Mouse (Mus musculus): Measurements from ENCODE around the gene Ocel1. TPM values are rescaled to one million over a fixed set of nuclear protein-coding genes. Genes with fewer than 3 reads are reported as not detected.

Gene Ocel1
- polyA plus RNA-seq, 1 experiment from 2014 or later, result 6.5 TPM

DNA sequence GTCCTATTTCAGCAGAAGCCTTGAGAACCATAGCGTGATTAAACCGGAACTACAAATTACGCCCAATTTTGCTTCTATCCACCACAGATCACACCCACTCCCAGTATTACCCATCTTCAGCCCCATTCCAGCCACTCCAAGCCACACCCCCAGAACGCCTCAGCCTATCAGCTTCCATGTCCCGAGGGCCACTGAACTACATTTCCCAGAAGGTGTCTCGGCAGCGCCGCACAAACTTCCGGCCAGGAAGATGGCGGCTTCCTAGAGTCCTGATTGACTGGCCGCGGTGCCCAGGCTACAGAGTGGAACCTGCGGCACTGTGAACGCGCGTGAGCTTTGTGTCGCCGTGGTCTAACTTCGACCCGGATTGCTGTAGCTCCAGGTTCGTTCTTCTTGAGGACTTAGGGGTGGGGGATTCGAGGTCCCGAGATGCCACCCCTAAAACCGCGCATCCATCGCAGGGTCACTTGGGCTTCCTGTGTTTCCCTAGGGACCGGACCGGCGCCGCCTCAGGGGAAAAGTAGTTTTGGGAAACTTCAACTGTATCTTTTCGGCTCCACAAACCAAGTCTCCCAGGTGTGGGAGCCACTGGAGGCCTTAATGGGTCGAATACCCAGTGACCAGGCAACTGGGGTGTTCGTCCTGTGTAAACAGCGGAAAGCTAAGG, 25.7 kb downstream of the Ocel1 start, which contains the start of gene Babam1:
Gene Babam1 (plus strand): TSS at position 223 of the 667 bp plus-strand sequence.
- H3K27me3 ChIP-seq (replicated peaks), result no peaks in the 10 kb centered on the region
- peak; percentile 98 for ATAC-seq (replicated peaks)
- peak within 1 kb of the TSS; percentile 89 for H3K4me2 ChIP-seq
- H3K9me3 ChIP-seq, result no peaks in the 10 kb centered on the region
- H3K9ac ChIP-seq, result peak within 1 kb of the TSS; percentile 55
- under 1% methylated on average over 34 of the region's 34 CpGs for WGBS
- H3K4me1 ChIP-seq, result peaks cover 13% of the 10 kb centered on the region
- H3K36me3 ChIP-seq (replicated peaks), result peaks cover 11% of the 10 kb centered on the region; the same call in 1 of the 2 replicates
- H3K4me3 ChIP-seq, result peak within 1 kb of the TSS; percentile 75
- H3K27ac ChIP-seq, result peak within 1 kb of the TSS; percentile 73

DNA sequence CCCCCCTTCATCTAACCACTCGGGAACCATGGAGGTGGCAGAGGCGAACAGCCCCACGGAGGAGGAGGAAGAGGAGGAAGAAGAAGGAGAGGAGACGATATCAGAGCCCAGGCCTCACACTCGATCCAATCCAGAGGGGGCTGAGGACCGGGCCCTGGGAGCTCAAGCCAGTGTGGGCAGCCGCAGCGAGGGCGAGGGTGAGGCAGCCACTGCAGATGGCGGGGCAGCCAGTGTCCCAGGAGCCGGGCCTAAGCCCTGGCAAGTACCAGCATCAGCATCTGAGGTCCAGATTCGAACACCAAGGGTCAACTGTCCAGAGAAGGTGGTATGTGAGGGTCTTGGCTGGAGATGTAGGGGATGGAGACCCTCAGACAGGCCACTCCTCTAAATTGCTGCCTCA, 26.6 kb downstream of the Ocel1 start:
- WGBS, result 87% methylated on average over 12 of the region's 12 CpGs
- Histone ChIP-seq H3K4me2 (peak overlapping the region; percentile 89), H3K4me3 (peak overlapping the region; percentile 75), H3K27ac (no peak overlapping the region), H3K9me3 (no peaks in the 10 kb centered on the region), H3K4me1 (peaks cover 13% of the 10 kb centered on the region), H3K36me3 (replicated peaks) (peaks cover 11% of the 10 kb centered on the region; the same call in 1 of the 2 replicates), H3K27me3 (replicated peaks) (no peaks in the 10 kb centered on the region), H3K9ac (no peak overlapping the region)
- no peak for ATAC-seq (replicated peaks)

DNA sequence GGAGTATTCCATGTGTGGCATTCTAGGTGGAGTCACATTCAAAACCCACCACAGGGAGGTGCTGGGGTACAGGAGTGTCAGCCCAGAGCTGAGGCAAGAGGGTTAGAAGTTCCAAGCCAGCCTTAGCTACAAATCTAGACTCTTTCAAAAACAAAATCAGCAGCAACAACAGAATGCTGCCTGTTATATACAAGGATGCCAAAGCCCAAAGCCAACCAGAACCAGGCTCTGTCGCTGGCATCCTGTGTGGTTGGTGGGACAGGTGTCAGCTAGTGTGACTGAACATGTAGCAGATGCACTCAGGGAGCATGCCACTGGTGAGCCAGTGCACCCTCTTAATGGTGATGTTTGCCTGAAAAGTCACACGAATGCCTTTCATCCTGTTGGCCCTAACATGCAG, 29.7 kb downstream of the Ocel1 start:
- no peak overlapping the region for H3K4me3 ChIP-seq
- ATAC-seq (replicated peaks), result no peak
- H3K36me3 ChIP-seq (replicated peaks), result peaks cover 11% of the 10 kb centered on the region; the same call in 1 of the 2 replicates
- H3K4me2 ChIP-seq, result no peak overlapping the region
- H3K9me3 ChIP-seq, result no peaks in the 10 kb centered on the region
- no peak overlapping the region for H3K9ac ChIP-seq
- no peaks in the 10 kb centered on the region for H3K27me3 ChIP-seq (replicated peaks)
- WGBS, result 94% methylated on average over 2 of the region's 2 CpGs
- H3K27ac ChIP-seq, result no peak overlapping the region
- peaks cover 19% of the 10 kb centered on the region for H3K4me1 ChIP-seq

DNA sequence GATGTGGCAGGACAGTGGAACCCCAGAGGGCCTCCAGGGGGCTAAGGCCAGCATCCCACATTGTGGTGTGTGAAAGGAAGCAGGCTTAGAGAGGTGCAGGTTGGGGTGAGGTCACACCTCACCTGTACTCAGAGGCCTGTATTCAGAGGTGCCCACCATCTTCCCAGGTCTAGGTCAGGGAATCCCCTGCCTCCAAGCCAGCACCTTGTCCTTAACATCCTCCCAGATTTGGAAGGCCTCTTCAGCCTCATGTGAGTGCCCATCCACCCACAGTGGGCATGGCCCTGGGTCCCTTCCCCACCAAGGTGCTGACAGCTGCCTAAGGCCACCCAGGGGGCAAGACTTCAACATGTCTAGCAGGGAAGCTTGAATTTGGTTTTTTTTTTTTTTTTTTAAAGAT, 30.4 kb downstream of the Ocel1 start:
- Histone ChIP-seq H3K36me3 (replicated peaks) (peaks cover 11% of the 10 kb centered on the region; the same call in 1 of the 2 replicates), H3K27me3 (replicated peaks) (no peaks in the 10 kb centered on the region), H3K4me2 (no peak overlapping the region), H3K4me3 (no peak overlapping the region), H3K27ac (no peak overlapping the region), H3K9me3 (no peaks in the 10 kb centered on the region), H3K4me1 (peaks cover 21% of the 10 kb centered on the region), H3K9ac (no peak overlapping the region)
- no peak for ATAC-seq (replicated peaks)

DNA sequence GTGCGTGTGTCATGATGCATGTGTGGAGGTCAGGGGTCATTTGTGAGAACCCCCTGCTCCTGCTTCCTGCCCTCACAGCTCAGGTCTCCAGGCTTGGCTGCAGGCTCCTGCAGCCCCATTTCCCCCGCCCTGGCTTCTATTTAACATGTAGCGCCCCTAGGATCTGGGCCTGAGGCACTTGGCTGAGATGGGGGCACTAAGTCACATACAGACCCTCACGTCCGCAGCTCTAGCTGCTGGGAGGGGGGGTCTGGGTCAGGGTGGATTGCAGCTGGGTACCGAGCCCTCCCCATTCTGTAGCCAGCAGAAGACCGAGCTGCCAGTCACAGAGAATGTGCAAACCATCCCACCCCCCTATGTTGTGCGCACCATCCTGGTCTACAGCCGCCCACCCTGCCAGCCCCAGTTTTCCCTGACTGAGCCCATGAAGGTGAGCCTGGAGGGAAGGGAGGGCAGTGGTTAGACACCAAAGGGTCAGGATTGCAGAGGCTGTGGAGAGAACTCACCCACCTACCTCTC, 31.4 kb downstream of the Ocel1 start:
- Histone ChIP-seq H3K9me3 (no peaks in the 10 kb centered on the region), H3K4me2 (no peak overlapping the region), H3K4me3 (no peak overlapping the region), H3K4me1 (peaks cover 22% of the 10 kb centered on the region), H3K27ac (no peak overlapping the region), H3K36me3 (replicated peaks) (peaks cover 11% of the 10 kb centered on the region; the same call in 1 of the 2 replicates), H3K27me3 (replicated peaks) (no peaks in the 10 kb centered on the region), H3K9ac (no peak overlapping the region)
- 83% methylated on average over 9 of the region's 9 CpGs for WGBS
- ATAC-seq (replicated peaks), result no peak

DNA sequence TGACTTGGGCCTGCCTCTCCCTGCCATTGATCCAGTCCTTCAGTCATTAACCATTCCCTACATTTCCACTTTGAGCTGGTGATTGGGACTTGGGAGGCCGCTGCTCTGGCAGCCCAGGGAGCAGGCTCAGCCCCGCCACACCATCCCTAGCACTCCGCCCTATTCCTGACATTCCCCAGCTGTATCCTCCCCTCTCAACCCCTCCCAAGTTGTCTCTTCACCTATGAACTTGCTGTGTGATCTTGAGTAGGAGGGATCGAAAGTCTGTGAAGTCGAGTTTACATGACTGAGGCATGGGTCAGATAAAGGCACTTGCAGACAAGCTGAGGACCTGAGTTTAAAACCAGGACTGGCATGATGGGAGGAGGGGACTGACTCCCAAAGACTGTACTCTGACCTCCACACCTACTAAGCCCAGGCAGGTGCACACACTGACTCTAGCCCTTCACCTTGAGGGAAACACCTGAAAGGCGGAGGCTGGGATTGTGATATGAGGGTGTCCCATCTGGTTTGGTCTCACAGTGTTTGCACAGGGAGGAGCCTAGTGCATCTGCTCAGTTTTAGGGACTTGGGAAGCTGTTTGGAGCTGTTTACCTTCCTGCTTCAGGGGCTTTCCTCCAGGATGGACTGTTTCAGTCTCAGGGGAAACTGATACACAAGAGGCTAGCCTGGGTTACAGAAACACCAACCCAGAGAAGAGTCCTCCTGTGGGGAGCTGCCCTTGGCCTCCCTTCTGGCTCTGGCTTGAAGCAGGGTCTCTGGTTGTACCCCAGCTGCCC, 32.2 kb downstream of the Ocel1 start:
- Histone ChIP-seq H3K4me1 (peaks cover 18% of the 10 kb centered on the region), H3K4me2 (no peak overlapping the region), H3K27me3 (replicated peaks) (no peaks in the 10 kb centered on the region), H3K27ac (no peak overlapping the region), H3K9me3 (no peaks in the 10 kb centered on the region), H3K36me3 (replicated peaks) (peaks cover 10% of the 10 kb centered on the region; the same call in 1 of the 2 replicates), H3K4me3 (no peak overlapping the region), H3K9ac (no peak overlapping the region)
- ATAC-seq (replicated peaks), result no peak
- WGBS, result 90% methylated on average over 6 of the region's 6 CpGs

DNA sequence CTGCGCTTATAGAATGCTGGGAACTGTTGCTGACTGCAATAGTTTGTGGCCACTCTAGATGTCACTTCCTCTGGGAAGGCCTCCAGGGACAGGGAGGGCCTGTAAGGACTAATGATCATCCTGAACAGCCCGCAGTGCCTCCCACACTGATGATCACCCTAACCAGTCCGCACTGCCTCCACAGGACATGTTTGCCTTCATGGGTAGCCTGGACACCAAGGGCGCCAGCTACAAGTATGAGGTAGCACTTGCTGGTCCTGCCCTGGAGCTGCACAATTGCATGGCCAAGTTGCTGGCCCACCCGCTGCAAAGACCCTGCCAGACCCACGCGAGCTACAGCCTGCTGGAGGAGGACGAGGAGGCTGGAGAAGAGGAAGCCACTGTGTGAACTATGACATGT, 32.9 kb downstream of the Ocel1 start:
- no peak for ATAC-seq (replicated peaks)
- no peak overlapping the region for H3K9ac ChIP-seq
- WGBS, result 91% methylated on average over 8 of the region's 8 CpGs

DNA sequence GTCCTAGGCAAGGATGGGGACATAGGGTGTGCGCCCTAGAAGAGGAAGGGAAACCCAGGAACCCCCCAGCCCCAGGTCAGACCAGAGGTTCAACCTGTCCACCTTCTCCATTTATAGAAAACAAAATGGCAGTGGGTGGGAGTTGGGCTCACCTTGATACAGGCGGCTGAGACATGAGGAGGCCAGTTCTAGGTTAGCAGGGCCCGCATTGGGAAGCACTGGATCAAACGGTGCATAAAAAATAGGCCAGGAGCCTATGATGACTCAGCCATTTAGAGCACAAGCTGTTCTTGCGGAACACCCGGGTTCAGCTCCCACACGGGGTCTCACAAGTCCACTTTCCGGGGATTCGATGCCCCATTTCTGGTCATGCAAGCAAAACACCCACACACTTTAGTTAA, 33.9 kb downstream of the Ocel1 start:
- H3K36me3 ChIP-seq (replicated peaks), result no peaks in the 10 kb centered on the region
- ATAC-seq (replicated peaks), result no peak
- no peak overlapping the region for H3K4me2 ChIP-seq
- H3K4me3 ChIP-seq, result no peak overlapping the region
- 87% methylated on average over 9 of the region's 9 CpGs for WGBS
- peaks cover 18% of the 10 kb centered on the region for H3K4me1 ChIP-seq
- H3K27ac ChIP-seq, result no peak overlapping the region
- H3K27me3 ChIP-seq (replicated peaks), result no peaks in the 10 kb centered on the region
- no peak overlapping the region for H3K9ac ChIP-seq
- no peaks in the 10 kb centered on the region for H3K9me3 ChIP-seq

More for the DNA sequence above, 32.9 kb downstream of the Ocel1 start:
- Histone ChIP-seq H3K4me3 (no peak overlapping the region), H3K4me2 (no peak overlapping the region), H3K4me1 (peaks cover 18% of the 10 kb centered on the region), H3K9me3 (no peaks in the 10 kb centered on the region), H3K36me3 (replicated peaks) (peaks cover 5% of the 10 kb centered on the region; the same call in 1 of the 2 replicates), H3K27me3 (replicated peaks) (no peaks in the 10 kb centered on the region), H3K27ac (no peak overlapping the region)

DNA sequence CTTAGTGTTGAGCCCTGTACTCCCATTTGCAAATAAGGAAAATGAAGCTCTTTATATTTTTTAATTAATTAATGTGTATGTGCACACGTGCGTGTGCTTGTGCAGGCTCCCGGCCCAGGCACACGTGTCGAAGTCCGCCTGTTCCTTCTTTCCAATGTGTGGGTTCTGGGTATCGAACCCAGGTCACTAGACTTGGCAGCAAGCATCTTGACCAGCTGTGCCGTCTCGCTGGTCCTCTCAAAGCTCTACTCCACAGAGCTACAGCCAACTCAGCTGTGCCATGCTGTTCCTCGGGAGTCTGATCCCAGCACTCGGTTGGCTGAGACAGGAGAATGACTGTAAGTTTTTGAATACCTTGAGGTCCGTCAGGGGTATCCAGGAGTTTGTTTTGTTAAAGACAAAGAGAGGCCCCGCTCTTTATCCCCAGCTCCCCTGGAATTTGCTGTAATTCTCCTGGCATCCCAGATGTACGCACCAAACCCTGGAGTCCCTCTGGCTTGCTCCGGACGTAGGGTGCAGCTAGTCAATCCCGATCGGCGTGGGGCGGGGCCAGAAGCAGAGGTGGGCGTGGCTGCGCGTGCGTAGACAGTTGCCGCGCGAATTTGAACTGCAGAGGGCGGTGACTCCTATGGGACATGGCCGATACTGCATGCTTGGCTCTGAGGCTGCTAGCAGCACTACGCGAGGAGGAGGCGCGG, 34.5 kb downstream of the Ocel1 start, which contains the start of gene Ankle1:
Gene Ankle1 (plus strand): TSS at position 610 of the 698 bp plus-strand sequence.
- Histone ChIP-seq H3K4me1 (peaks cover 18% of the 10 kb centered on the region), H3K4me2 (peak within 1 kb of the TSS; percentile 85), H3K27me3 (replicated peaks) (no peaks in the 10 kb centered on the region), H3K36me3 (replicated peaks) (no peaks in the 10 kb centered on the region), H3K27ac (no peak within 1 kb of the TSS; the same call in 1 of the 2 replicates), H3K4me3 (peak within 1 kb of the TSS; percentile 42), H3K9ac (0 out of 2 replicates have a peak within 1 kb of the TSS, but pooled peaks have one; percentile 25), H3K9me3 (no peaks in the 10 kb centered on the region)
- 16% methylated on average over 33 of the region's 33 CpGs for WGBS
- ATAC-seq (replicated peaks), result peak; percentile 93

DNA sequence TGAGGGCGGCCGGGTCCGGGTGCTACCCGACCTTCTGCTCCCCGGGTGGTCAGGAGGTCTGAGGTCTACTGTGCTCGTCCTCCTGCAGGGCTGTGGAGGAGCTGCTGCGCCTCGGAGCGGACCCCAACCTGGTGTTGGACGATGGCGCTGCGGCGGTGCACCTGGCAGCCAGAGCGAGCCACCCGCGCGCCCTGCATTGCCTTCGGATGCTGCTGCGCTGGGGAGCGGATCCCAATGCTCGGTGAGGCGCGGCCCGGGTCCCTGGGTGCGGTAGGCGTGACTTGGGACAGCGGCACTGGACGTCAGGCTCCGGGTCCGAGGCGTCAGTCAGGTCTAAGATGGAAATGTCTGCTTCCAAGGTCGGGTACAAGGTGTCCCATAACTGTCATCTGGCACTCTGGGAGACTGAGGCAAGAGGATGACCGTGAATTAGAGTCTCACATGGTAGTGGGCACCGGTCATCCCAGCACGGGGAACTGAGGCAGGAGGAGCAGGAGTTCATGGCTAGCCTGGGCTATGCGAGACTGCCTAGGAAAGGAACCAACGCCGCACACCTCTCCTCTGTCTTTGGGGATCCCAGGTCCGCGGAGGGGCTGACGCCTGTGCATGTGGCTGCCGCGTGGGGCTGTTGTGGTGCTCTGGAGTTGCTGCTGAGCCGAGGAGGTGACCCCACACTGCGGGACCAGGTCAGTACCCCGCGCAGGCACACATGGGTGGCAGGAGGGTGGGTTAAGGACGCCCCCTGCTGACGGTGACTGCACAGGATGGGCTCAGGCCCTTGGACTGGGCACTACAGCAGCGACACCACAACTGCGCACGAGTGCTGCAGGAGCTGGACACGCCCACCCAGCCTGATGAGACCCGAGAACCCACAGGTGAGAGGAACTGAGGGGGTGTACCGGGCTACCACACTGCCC, 35.3 kb downstream of the Ocel1 start:
- Histone ChIP-seq H3K4me3 (peak overlapping the region; percentile 42), H3K27ac (no peak overlapping the region), H3K9ac (0 out of 2 replicates have a peak overlapping the region, but pooled peaks have one; percentile 6), H3K4me2 (peak overlapping the region; percentile 85), H3K36me3 (replicated peaks) (no peaks in the 10 kb centered on the region), H3K9me3 (no peaks in the 10 kb centered on the region), H3K27me3 (replicated peaks) (no peaks in the 10 kb centered on the region), H3K4me1 (peaks cover 18% of the 10 kb centered on the region)
- under 1% methylated on average over 55 of the region's 55 CpGs for WGBS
- peak; percentile 61 for ATAC-seq (replicated peaks)

DNA sequence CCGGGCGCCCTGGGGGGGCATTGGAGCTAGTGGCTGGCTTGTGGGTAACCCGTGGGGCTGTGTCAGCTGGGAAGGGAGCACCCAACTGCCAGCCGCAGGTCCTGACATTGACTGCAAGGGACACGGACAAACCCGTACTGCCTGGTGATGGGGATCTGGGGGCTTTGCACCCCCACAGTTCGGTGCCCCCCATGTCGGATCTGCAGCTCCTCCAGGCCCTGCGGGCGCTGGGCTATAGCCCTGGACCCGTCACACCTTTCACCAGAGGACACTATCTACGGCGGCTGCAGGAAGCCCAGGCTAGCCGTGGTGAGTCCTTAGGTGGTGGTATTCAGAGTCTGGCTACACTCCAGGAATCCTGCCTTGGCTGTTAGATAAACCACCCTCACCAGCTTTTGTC, 36.3 kb downstream of the Ocel1 start:
- Histone ChIP-seq H3K9me3 (no peaks in the 10 kb centered on the region), H3K36me3 (replicated peaks) (no peaks in the 10 kb centered on the region), H3K27me3 (replicated peaks) (no peaks in the 10 kb centered on the region), H3K4me1 (peaks cover 18% of the 10 kb centered on the region), H3K27ac (no peak overlapping the region), H3K4me3 (no peak overlapping the region), H3K9ac (no peak overlapping the region), H3K4me2 (no peak overlapping the region)
- 91% methylated on average over 14 of the region's 14 CpGs for WGBS
- no peak for ATAC-seq (replicated peaks)

Measured in midbrain, embryonic 15.5 days (tissue).